Mouse (Mus musculus): ENCODE measurements around the gene Iqgap3.

Gene Iqgap3

GRCm38 (mm10) chr3:88150061-88150998 lies 68.6 kb downstream of the Iqgap3 start:
- peak; percentile 32 for DNase-seq (ENCODE audit: low read depth, low spot score)

GRCm38 (mm10) chr3:88150999-88151364 lies 69.2 kb downstream of the Iqgap3 start:
- DNase-seq (ENCODE audit: low read depth, low spot score), result no peak

- no peak for DNase-seq (ENCODE audit: low read depth, low spot score)
Observed at GRCm38 (mm10) chr3:88152056-88152455, 70.3 kb downstream of the Iqgap3 start.

GRCm38 (mm10) chr3:88153290-88154011 lies 71.7 kb downstream of the Iqgap3 start:
- DNase-seq (ENCODE audit: low read depth, low spot score), result no peak

- DNase-seq (ENCODE audit: low read depth, low spot score), result peak; percentile 59
Observed at GRCm38 (mm10) chr3:88154236-88154635, 72.5 kb downstream of the Iqgap3 start.

GRCm38 (mm10) chr3:88156817-88157216 lies 75.0 kb downstream of the Iqgap3 start:
- no peak for DNase-seq (ENCODE audit: low read depth, low spot score)

- peak; percentile 95 for DNase-seq (ENCODE audit: low read depth, low spot score)
Observed at GRCm38 (mm10) chr3:88157771-88158597, 76.2 kb downstream of the Iqgap3 start.

GRCm38 (mm10) chr3:88158991-88159390 lies 77.2 kb downstream of the Iqgap3 start:
- DNase-seq (ENCODE audit: low read depth, low spot score), result no peak

GRCm38 (mm10) chr3:88160856-88161255 lies 79.1 kb downstream of the Iqgap3 start:
- DNase-seq (ENCODE audit: low read depth, low spot score), result no peak

- DNase-seq (ENCODE audit: low read depth, low spot score), result no peak
Observed at GRCm38 (mm10) chr3:88162259-88162658, 80.5 kb downstream of the Iqgap3 start.

GRCm38 (mm10) chr3:88162811-88163210 lies 81.0 kb downstream of the Iqgap3 start:
- no peak for DNase-seq (ENCODE audit: low read depth, low spot score)

GRCm38 (mm10) chr3:88163847-88164246 lies 82.1 kb downstream of the Iqgap3 start:
- no peak for DNase-seq (ENCODE audit: low read depth, low spot score)

- DNase-seq (ENCODE audit: low read depth, low spot score), result no peak
Observed at GRCm38 (mm10) chr3:88164263-88164662, 82.5 kb downstream of the Iqgap3 start.

- DNase-seq (ENCODE audit: low read depth, low spot score), result no peak
Observed at GRCm38 (mm10) chr3:88166056-88166455, 84.3 kb downstream of the Iqgap3 start.

GRCm38 (mm10) chr3:88170361-88170760 lies 88.6 kb downstream of the Iqgap3 start:
- no peak for DNase-seq (ENCODE audit: low read depth, low spot score)
